Mouse (Mus musculus) MEL (cell line): ENCODE measurements around the gene Cntnap2. TPM values are rescaled to one million over a fixed set of nuclear protein-coding genes. Genes with fewer than 3 reads are reported as not detected.

Experiments
- DNase-seq: peaks from one replicate; pipeline ENCODE4 v3.0.0; 2011; ENCODE audit warnings: low read depth, low spot score
- H3K27ac ChIP-seq: 2 replicates; pipeline ENCODE4 v1.5.1; 2012; ENCODE audit warnings: low read depth, mild to moderate bottlenecking, control low read depth, low read length, moderate library complexity; ENCODE audit not compliant: control insufficient read depth
- H3K27me3 ChIP-seq, 2 experiments: fragments of 150-350 bp in 1 of 2; sonication (generic) in 1 of 2; 2 replicates each; pipeline ENCODE4 v1.6.1; 2012; ENCODE audit warnings: low read length in 2 of 2, mild to moderate bottlenecking in 2 of 2, improper control_type of control experiment in 1 of 2, moderate library complexity in 1 of 2; ENCODE audit not compliant: insufficient read depth in 2 of 2, control insufficient read depth in 1 of 2
- H3K36me3 ChIP-seq, 2 experiments: 2 replicates each; pipeline ENCODE4 v1.6.1; 2012 to 2014; ENCODE audit warnings: low read length in 2 of 2, improper control_type of control experiment in 1 of 2, inconsistent platforms in 1 of 2, mild to moderate bottlenecking in 1 of 2; ENCODE audit not compliant: insufficient read depth in 2 of 2, control insufficient read depth in 1 of 2
- H3K4me1 ChIP-seq, 2 experiments: fragments of 150-350 bp in 1 of 2; sonication (generic) in 1 of 2; 2 replicates each; pipeline ENCODE4 v1.6.1; 2012; ENCODE audit warnings: low read length in 2 of 2, improper control_type of control experiment in 1 of 2, mild to moderate bottlenecking in 1 of 2; ENCODE audit not compliant: insufficient read depth in 2 of 2, control insufficient read depth in 1 of 2
- H3K4me3 ChIP-seq, 2 experiments: fragments of 150-350 bp in 1 of 2; sonication (generic) in 1 of 2; 2 replicates each; pipeline ENCODE4 v1.5.1; 2012; ENCODE audit warnings: low read depth in 2 of 2, low read length in 2 of 2, mild to moderate bottlenecking in 2 of 2, moderate library complexity in 2 of 2, control low read depth in 1 of 2, improper control_type of control experiment in 1 of 2; ENCODE audit not compliant: control insufficient read depth in 1 of 2, insufficient read depth in 1 of 2
- H3K79me2 ChIP-seq: 2 replicates; pipeline ENCODE4 v1.6.1; 2012; ENCODE audit warnings: mild to moderate bottlenecking, low read length, moderate library complexity; ENCODE audit not compliant: control insufficient read depth, poor library complexity, insufficient read depth
- H3K9ac ChIP-seq: 2 replicates; pipeline ENCODE4 v1.6.1; 2012; ENCODE audit warnings: low read depth, mild to moderate bottlenecking, control low read depth, low read length, moderate library complexity; ENCODE audit not compliant: control insufficient read depth, poor library complexity, severe bottlenecking
- H3K9me3 ChIP-seq: fragments of 150-350 bp; sonication (generic); replicated peaks from 2 replicates; pipeline ENCODE4 v1.6.1; 2012; ENCODE audit warnings: mild to moderate bottlenecking, low read length, improper control_type of control experiment, moderate library complexity; ENCODE audit not compliant: insufficient read depth
- BHLHE40 ChIP-seq: IDR thresholded peaks from 2 replicates; pipeline ENCODE4 v1.6.1; 2012; ENCODE audit warnings: low read depth, mild to moderate bottlenecking, inconsistent platforms, low read length, improper control_type of control experiment, borderline replicate concordance
- CHD1 ChIP-seq: IDR thresholded peaks from 2 replicates; pipeline ENCODE4 v1.6.1; 2012; ENCODE audit warnings: low read depth, mild to moderate bottlenecking, inconsistent platforms, low read length, improper control_type of control experiment
- CTCF ChIP-seq, 3 experiments: IDR thresholded peaks in 2 of 3; conservative IDR thresholded peaks in 1 of 3; 2 replicates each; pipeline ENCODE4 v1.5.1; 2011 to 2012; ENCODE audit warnings: low read length in 3 of 3, low read depth in 2 of 3, mild to moderate bottlenecking in 2 of 3, improper control_type of control experiment in 1 of 3, inconsistent platforms in 1 of 3, mixed read lengths in 1 of 3, moderate library complexity in 1 of 3; ENCODE audit not compliant: control insufficient read depth in 1 of 3, insufficient read depth in 1 of 3, poor library complexity in 1 of 3, severe bottlenecking in 1 of 3
- E2F4 ChIP-seq: IDR thresholded peaks from 2 replicates; pipeline ENCODE4 v1.6.1; 2011; ENCODE audit warnings: low read depth, low read length, improper control_type of control experiment, borderline replicate concordance
- EP300 ChIP-seq, 2 experiments: IDR thresholded peaks; 2 replicates each; pipeline ENCODE4 v1.6.1; 2011; ENCODE audit warnings: improper control_type of control experiment in 2 of 2, low read length in 2 of 2, low read depth in 1 of 2, mild to moderate bottlenecking in 1 of 2
- ETS1 ChIP-seq: IDR thresholded peaks from 2 replicates; pipeline ENCODE4 v1.6.1; 2012; ENCODE audit warnings: low read depth, mild to moderate bottlenecking, inconsistent platforms, low read length, improper control_type of control experiment, moderate library complexity
- GABPA ChIP-seq: IDR thresholded peaks from 2 replicates; pipeline ENCODE4 v1.6.1; 2012; ENCODE audit warnings: low read depth, mild to moderate bottlenecking, inconsistent platforms, low read length, improper control_type of control experiment, moderate library complexity
- HCFC1 ChIP-seq: IDR thresholded peaks from 2 replicates; pipeline ENCODE4 v1.6.1; 2012; ENCODE audit warnings: low read depth, mild to moderate bottlenecking, inconsistent platforms, low read length, improper control_type of control experiment, moderate library complexity
- MAFK ChIP-seq: IDR thresholded peaks from 2 replicates; pipeline ENCODE4 v1.6.1; 2011; ENCODE audit warnings: low read depth, mild to moderate bottlenecking, low read length, improper control_type of control experiment, borderline replicate concordance
- MAX ChIP-seq: IDR thresholded peaks from 2 replicates; pipeline ENCODE4 v1.6.1; 2011; ENCODE audit warnings: low read length, improper control_type of control experiment
- MAZ ChIP-seq: IDR thresholded peaks from 2 replicates; pipeline ENCODE4 v1.6.1; 2012; ENCODE audit warnings: low read depth, mild to moderate bottlenecking, inconsistent platforms, low read length, improper control_type of control experiment
- MEF2A ChIP-seq: IDR thresholded peaks from 2 replicates; pipeline ENCODE4 v1.6.1; 2014; ENCODE audit warnings: low read depth, mild to moderate bottlenecking, inconsistent platforms, low read length, improper control_type of control experiment; ENCODE audit not compliant: poor library complexity, insufficient replicate concordance, severe bottlenecking; ENCODE audit errors: extremely low read depth
- MYB ChIP-seq: IDR thresholded peaks from 2 replicates; pipeline ENCODE4 v1.6.1; 2011; ENCODE audit warnings: mild to moderate bottlenecking, low read depth, low read length, improper control_type of control experiment
- MYC ChIP-seq: IDR thresholded peaks from 2 replicates; pipeline ENCODE4 v1.6.1; 2011; ENCODE audit warnings: low read depth, mild to moderate bottlenecking, low read length, improper control_type of control experiment, moderate library complexity
- POLR2AphosphoS2 ChIP-seq: IDR thresholded peaks from 2 replicates; pipeline ENCODE4 v1.6.1; 2011; ENCODE audit warnings: low read length, improper control_type of control experiment
- RAD21 ChIP-seq: IDR thresholded peaks from 2 replicates; pipeline ENCODE4 v1.6.1; 2011; ENCODE audit warnings: mild to moderate bottlenecking, low read depth, low read length, improper control_type of control experiment
- SMC3 ChIP-seq: IDR thresholded peaks from 2 replicates; pipeline ENCODE4 v1.6.1; 2011; ENCODE audit warnings: low read depth, low read length, improper control_type of control experiment
- TAL1 ChIP-seq: IDR thresholded peaks from 2 replicates; pipeline ENCODE4 v1.6.1; 2012; ENCODE audit warnings: mild to moderate bottlenecking, inconsistent platforms, low read length, moderate library complexity, mixed read lengths
- TCF12 ChIP-seq: IDR thresholded peaks from 2 replicates; pipeline ENCODE4 v1.6.1; 2014; ENCODE audit warnings: low read depth, mild to moderate bottlenecking, inconsistent platforms, low read length, improper control_type of control experiment, moderate library complexity
- UBTF ChIP-seq: IDR thresholded peaks from 2 replicates; pipeline ENCODE4 v1.6.1; 2012; ENCODE audit warnings: low read depth, mild to moderate bottlenecking, inconsistent platforms, low read length, improper control_type of control experiment, moderate library complexity, borderline replicate concordance; ENCODE audit not compliant: insufficient read depth
- ZC3H11A ChIP-seq: IDR thresholded peaks from 2 replicates; pipeline ENCODE4 v1.6.1; 2012; ENCODE audit warnings: low read depth, mild to moderate bottlenecking, inconsistent platforms, low read length, improper control_type of control experiment
- ZKSCAN1 ChIP-seq: IDR thresholded peaks from 2 replicates; pipeline ENCODE4 v1.6.1; 2012; ENCODE audit warnings: low read depth, mild to moderate bottlenecking, inconsistent platforms, low read length, improper control_type of control experiment, moderate library complexity
- ZMIZ1 ChIP-seq: IDR thresholded peaks from 2 replicates; pipeline ENCODE4 v1.6.1; 2012; ENCODE audit warnings: low read depth, mild to moderate bottlenecking, inconsistent platforms, low read length, improper control_type of control experiment, moderate library complexity
- polyA plus RNA-seq, 2 experiments: library from polyadenylated mRNA; stranded (reverse) in 1 of 2; unstranded in 1 of 2; fragments of >175 nt in 1 of 2; fragments of >200 nt in 1 of 2; gene quantifications; 2 replicates each; pipeline versions ENCODE4 v1.2.1 to v1.2.4; 2012; ENCODE audit warnings: low replicate concordance in 2 of 2, low read depth in 1 of 2; ENCODE audit not compliant: insufficient read length in 2 of 2, insufficient read depth in 1 of 2, missing spikeins in 1 of 2
- total RNA-seq: library from RNA; depleted of rRNA; stranded (reverse); fragments of 300-350 nt; gene quantifications from 2 replicates; pipeline ENCODE4 v1.2.3, GENCODE M21; 2012

Cntnap2 gene
- total and polyA plus RNA-seq, 3 experiments: 0.01 TPM; not detected in 2

GRCm38 (mm10) chr6:45389034-45389433, 329.9 kb downstream of the Cntnap2 start:
- DNase-seq: no peak
- H3K9me3 ChIP-seq: no peaks in the 10 kb centered on the region
- TF ChIP-seq MEF2A (no peak), ZKSCAN1 (no peak), BHLHE40 (no peak), E2F4 (no peak), TCF12 (no peak), TAL1 (no peak), RAD21 (no peak), EP300 (IDR thresholded peaks at IDR 0.05; ENCODE audit: low read depth in 1 of 2, low read length in 2 of 2) (no peak), MYB (no peak), CHD1 (no peak), SMC3 (no peak), CTCF (IDR thresholded peaks at IDR 0.05 in 2 of 3, conservative IDR thresholded peaks at IDR 0.05 in 1 of 3; ENCODE audit: control insufficient read depth in 1 of 3, insufficient read depth in 1 of 3, low read depth in 2 of 3, low read length in 3 of 3, poor library complexity in 1 of 3, severe bottlenecking in 1 of 3) (no peak), POLR2AphosphoS2 (no peak), UBTF (no peak), ZMIZ1 (no peak)
- TF ChIP-seq, all 39 proteins: peak for 0
- no peaks in the 10 kb centered on the region for H3K36me3 ChIP-seq
- H3K27ac ChIP-seq: no peak overlapping the region
- no peaks in the 10 kb centered on the region for H3K79me2 ChIP-seq
- H3K27me3 ChIP-seq: no peaks in the 10 kb centered on the region
- H3K4me3 ChIP-seq: no peak overlapping the region
- H3K4me1 ChIP-seq: no peaks in the 10 kb centered on the region
- H3K9ac ChIP-seq: no peak overlapping the region

GRCm38 (mm10) chr6:45413629-45414028, 354.5 kb downstream of the Cntnap2 start:
- DNase-seq: no peak
- Histone ChIP-seq H3K27ac (no peak overlapping the region), H3K27me3 (no peaks in the 10 kb centered on the region), H3K9me3 (no peaks in the 10 kb centered on the region), H3K4me1 (no peaks in the 10 kb centered on the region), H3K79me2 (no peaks in the 10 kb centered on the region), H3K36me3 (no peaks in the 10 kb centered on the region), H3K9ac (no peak overlapping the region), H3K4me3 (no peak overlapping the region)
- TF ChIP-seq HCFC1: no peak
- TF ChIP-seq E2F4: no peak
- TF ChIP-seq POLR2AphosphoS2: no peak
- no peak for TF ChIP-seq TAL1
- TF ChIP-seq GABPA: no peak
- no peak for TF ChIP-seq ZC3H11A
- no peak for TF ChIP-seq MYC
- no peak for TF ChIP-seq MAX
- TF ChIP-seq ETS1: no peak
- no peak for TF ChIP-seq MEF2A
- no peak for TF ChIP-seq BHLHE40
- TF ChIP-seq MAZ: no peak
- no peak for TF ChIP-seq EP300 (IDR thresholded peaks at IDR 0.05; ENCODE audit: low read depth in 1 of 2, low read length in 2 of 2)
- TF ChIP-seq TCF12: no peak
- no peak for TF ChIP-seq MAFK
- no peak for TF ChIP-seq CHD1
